Mouse (Mus musculus): ENCODE measurements around the gene Pole3. TPM values are rescaled to one million over a fixed set of nuclear protein-coding genes. Genes with fewer than 3 reads are reported as not detected.

Gene Pole3
- total and polyA plus RNA-seq, 2 experiments from 2014 or later, result 19.0 to 70.0 TPM

DNA sequence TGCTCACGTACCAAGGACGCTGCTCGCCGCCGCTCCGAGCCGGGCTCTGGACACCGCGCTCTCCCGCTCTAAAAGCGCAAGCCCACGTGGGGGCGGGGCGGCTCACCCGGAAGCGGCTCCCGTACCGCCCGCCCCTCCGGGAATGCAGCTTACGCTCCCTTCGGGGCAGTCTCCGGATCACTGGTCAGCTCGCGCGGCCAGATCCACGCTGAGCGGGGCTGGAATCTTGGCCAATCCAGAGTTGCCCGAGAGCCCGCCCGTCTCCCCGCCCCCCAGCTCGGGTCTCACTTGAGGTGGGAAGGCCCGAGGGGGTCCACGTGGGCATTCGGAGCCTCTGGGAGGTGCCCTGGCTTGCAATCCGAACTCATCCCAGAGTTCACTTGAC, 5.0 kb downstream of the Pole3 start, which contains the start of gene Alad:
Gene Alad (minus strand): TSS at position 70 of the 385 bp plus-strand sequence.
- peak; percentile 85 for ATAC-seq
- Histone ChIP-seq H3K27ac (peak within 1 kb of the TSS; percentile 79), H3K9me3 (ENCODE audit: low read length) (no peaks in the 10 kb centered on the region), H3K36me3 (ENCODE audit: insufficient read depth, low read length) (no peaks in the 10 kb centered on the region), H3K27me3 (ENCODE audit: insufficient read depth, low read length) (no peaks in the 10 kb centered on the region), H3K4me1 (ENCODE audit: insufficient read depth, low read length) (0 out of 2 replicates have a peak, but pooled peaks cover 16% of the 10 kb centered on the region), H3K4me2 (ENCODE audit: low read depth, low read length) (peak within 1 kb of the TSS; percentile 82), H3K9ac (replicated peaks; ENCODE audit: low read length) (peak within 1 kb of the TSS; percentile 76), H3K4me3 (ENCODE audit: low read length) (peak within 1 kb of the TSS; percentile 85)
- peak; percentile 89 for DNase-seq (ENCODE audit: low spot score)
- 0% methylated on average over 37 of the region's 37 CpGs for WGBS
- no peak for TF ChIP-seq CTCF (IDR thresholded peaks at IDR 0.05; ENCODE audit: low read depth)

DNA sequence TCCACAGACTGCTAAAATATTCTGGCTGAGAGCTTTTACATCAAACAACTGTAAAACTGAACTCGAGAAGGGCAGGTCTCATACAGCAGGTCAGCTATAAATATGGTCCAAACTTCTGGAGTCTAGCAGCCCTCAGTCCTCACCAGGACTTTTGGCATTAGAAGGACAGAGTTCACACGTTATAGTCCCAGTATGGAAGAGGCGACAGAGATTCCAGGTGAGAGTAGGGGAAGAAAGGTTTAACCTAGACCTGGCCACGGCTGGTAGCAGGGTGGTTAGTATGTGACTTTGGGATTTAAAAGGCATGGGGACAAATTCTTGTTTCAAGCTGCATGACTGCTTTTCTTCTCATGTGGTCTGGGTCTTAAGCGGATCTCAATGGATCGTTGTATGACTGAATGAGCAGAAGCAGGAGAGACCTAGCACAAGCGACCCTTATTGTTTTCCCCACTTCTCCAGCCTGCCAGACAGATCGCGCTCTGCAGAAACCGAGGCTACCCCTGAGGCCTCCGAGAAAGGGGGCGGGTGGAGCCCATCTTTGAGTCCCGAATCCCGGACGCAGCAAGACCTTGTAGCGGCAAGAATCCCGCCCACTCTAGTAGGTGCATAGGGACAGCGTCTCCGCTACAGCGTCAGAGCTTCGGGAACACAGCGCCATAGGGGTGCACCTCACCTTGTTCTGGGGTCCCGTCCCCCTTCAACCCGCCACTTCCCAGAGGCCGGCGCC, 5.6 kb downstream of the Pole3 start:
- Histone ChIP-seq H3K27me3 (ENCODE audit: insufficient read depth, low read length) (no peaks in the 10 kb centered on the region), H3K4me1 (ENCODE audit: insufficient read depth, low read length) (0 out of 2 replicates have a peak, but pooled peaks cover 12% of the 10 kb centered on the region), H3K9me3 (ENCODE audit: low read length) (no peaks in the 10 kb centered on the region), H3K9ac (replicated peaks; ENCODE audit: low read length) (peak overlapping the region; percentile 76), H3K4me2 (ENCODE audit: low read depth, low read length) (peak overlapping the region; percentile 82), H3K4me3 (ENCODE audit: low read length) (peak overlapping the region; percentile 85), H3K36me3 (ENCODE audit: insufficient read depth, low read length) (no peaks in the 10 kb centered on the region), H3K27ac (peak overlapping the region; percentile 79)
- DNase-seq (ENCODE audit: low spot score), result no peak
- WGBS, result 2% methylated on average over 26 of the region's 26 CpGs
- no peak for TF ChIP-seq CTCF (IDR thresholded peaks at IDR 0.05; ENCODE audit: low read depth)
- peak; percentile 77 for ATAC-seq

DNA sequence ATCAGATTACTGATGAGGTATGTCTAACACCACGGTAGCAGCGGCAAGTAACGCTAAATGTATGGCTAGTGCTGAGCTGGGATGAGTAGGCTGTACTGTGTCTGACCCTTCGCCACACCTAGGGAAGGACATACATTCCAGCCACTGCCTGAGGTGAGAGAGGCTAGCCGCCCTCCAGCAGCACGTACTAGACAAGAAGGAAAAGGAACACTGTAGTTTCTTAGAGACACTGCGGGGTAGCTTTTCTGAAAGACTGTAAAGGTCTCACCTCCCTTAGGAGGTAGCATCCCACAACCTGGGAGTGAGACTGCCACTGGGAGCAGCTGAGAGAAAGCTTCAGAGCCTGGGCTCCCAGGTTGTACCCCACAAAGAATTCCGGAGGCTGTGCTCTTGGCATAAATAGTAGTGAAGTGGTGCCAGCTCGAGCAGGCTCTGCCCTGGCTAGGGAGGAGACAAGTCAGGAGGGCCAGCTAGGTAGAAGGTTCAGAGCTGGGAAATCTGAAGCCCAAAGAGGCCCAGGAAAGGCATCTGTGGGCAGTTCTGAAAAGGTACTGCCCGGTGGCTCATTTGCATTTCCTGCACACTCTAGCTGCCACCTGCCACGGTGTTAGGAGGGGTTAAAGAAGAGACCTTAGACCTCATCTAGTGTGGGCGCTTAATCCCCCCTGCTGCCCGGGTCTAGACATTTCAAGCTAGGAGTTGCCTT, 6.3 kb downstream of the Pole3 start:
- 0 out of 2 replicates have a peak, but pooled peaks cover 9% of the 10 kb centered on the region for H3K4me1 ChIP-seq (ENCODE audit: insufficient read depth, low read length)
- peak overlapping the region; percentile 82 for H3K4me2 ChIP-seq (ENCODE audit: low read depth, low read length)
- H3K9me3 ChIP-seq (ENCODE audit: low read length), result no peaks in the 10 kb centered on the region
- no peak overlapping the region for H3K27ac ChIP-seq
- no peaks in the 10 kb centered on the region for H3K27me3 ChIP-seq (ENCODE audit: insufficient read depth, low read length)
- TF ChIP-seq CTCF (IDR thresholded peaks at IDR 0.05; ENCODE audit: low read depth), result no peak
- 52% methylated on average over 13 of the region's 13 CpGs for WGBS
- DNase-seq (ENCODE audit: low spot score) (no peak), ATAC-seq (peak; percentile 2; the same call in 1 of the 2 replicates)
- H3K36me3 ChIP-seq (ENCODE audit: insufficient read depth, low read length), result 0 out of 2 replicates have a peak, but pooled peaks cover 1% of the 10 kb centered on the region
- peak overlapping the region; percentile 76 for H3K9ac ChIP-seq (replicated peaks; ENCODE audit: low read length)
- H3K4me3 ChIP-seq (ENCODE audit: low read length), result peak overlapping the region; percentile 85

DNA sequence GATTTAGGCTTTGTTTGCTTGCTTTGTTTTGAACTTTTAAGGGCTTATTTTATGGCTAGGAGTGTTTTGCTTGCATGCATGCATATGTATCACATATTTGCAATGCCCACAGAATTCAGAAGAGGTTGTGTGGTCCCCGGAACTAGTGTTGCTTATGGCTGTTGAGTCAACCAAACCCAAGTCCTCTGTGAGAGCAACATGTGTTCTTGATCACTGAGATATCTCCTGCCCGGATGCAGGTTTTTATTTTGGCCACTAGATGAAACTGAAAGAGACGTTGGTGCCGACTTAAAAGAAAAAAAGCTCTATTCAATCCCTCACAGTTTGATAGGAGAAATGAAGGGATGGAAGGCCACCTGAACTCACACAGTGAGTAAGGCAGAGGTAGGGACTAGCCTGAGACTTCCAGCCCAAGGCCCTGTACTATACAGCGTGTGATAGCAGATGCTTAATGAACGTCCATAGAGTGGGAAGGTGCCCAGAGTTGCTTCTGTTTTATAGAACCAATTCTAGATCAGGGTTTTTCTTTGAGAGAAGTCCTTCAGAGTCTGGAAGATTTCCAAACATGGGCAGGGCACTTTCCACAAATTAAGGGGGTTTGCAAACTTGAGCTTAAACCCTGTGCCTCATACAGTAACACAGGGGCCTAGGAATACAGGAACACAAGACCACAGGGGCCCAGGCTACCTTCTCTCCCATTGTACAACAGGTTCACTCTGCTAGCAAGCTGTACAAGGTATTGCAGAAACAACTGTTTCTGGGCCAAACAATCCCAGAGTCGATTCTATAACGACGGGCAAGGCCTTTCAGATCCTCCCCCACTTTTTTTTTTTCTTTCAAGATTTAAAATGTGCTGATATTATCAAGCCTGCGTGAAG, 7.1 kb downstream of the Pole3 start:
- Histone ChIP-seq H3K4me1 (ENCODE audit: insufficient read depth, low read length) (0 out of 2 replicates have a peak, but pooled peaks cover 9% of the 10 kb centered on the region), H3K9ac (replicated peaks; ENCODE audit: low read length) (no peak overlapping the region), H3K27me3 (ENCODE audit: insufficient read depth, low read length) (no peaks in the 10 kb centered on the region), H3K4me3 (ENCODE audit: low read length) (no peak overlapping the region), H3K9me3 (ENCODE audit: low read length) (no peaks in the 10 kb centered on the region), H3K4me2 (ENCODE audit: low read depth, low read length) (0 out of 2 replicates have a peak overlapping the region, but pooled peaks have one; percentile 82), H3K36me3 (ENCODE audit: insufficient read depth, low read length) (peaks cover 9% of the 10 kb centered on the region; the same call in 1 of the 2 replicates), H3K27ac (no peak overlapping the region)
- ATAC-seq (no peak), DNase-seq (ENCODE audit: low spot score) (no peak)
- no peak for TF ChIP-seq CTCF (IDR thresholded peaks at IDR 0.05; ENCODE audit: low read depth)
- WGBS, result 78% methylated on average over 10 of the region's 10 CpGs

DNA sequence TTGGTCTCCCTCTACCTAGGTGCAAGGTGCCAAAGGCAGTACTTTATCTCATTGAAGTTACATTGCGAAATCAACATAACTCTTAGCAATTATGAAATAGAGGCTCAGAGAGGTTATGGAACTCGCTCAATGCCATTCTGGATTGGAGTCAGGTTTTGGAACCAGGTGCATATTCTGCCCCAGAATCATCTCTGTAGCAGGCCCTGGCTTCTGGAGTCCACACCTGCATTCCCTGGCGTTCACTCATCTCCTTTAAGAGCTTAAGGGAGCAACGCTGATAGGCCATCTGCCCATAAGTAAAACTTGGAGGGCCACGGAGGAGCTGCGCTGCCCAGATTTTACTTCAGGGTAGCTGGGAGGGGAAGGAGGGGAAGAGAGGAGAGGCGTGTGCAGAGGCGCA, 7.8 kb downstream of the Pole3 start:
- Histone ChIP-seq H3K4me2 (ENCODE audit: low read depth, low read length) (no peak overlapping the region), H3K27me3 (ENCODE audit: insufficient read depth, low read length) (no peaks in the 10 kb centered on the region), H3K4me1 (ENCODE audit: insufficient read depth, low read length) (0 out of 2 replicates have a peak, but pooled peaks cover 9% of the 10 kb centered on the region), H3K9ac (replicated peaks; ENCODE audit: low read length) (no peak overlapping the region), H3K9me3 (ENCODE audit: low read length) (no peaks in the 10 kb centered on the region), H3K27ac (no peak overlapping the region), H3K36me3 (ENCODE audit: insufficient read depth, low read length) (peaks cover 10% of the 10 kb centered on the region; the same call in 1 of the 2 replicates), H3K4me3 (ENCODE audit: low read length) (no peak overlapping the region)
- no peak for TF ChIP-seq CTCF (IDR thresholded peaks at IDR 0.05; ENCODE audit: low read depth)
- DNase-seq (ENCODE audit: low spot score) (no peak), ATAC-seq (no peak)
- 92% methylated on average over 8 of the region's 8 CpGs for WGBS

DNA sequence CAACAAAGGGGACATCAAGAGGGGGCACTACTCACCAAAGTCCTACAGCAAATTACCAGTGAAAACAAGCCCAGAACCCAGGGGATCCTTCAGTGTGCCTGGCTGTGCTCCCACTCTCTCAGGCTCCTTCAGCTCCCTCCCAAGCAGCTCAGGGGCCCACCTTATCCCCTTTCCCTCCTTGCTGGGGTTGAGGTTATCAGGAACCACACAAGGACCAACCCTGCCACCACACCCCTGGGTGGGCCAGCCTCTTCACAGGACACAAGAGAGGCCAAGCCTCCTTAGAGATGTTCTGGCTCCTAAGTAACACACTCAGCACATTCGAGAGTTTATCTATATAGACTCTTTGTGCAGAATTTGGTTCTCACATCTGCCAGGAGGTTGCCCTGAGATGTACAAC, 8.3 kb downstream of the Pole3 start:
- H3K4me3 ChIP-seq (ENCODE audit: low read length), result no peak overlapping the region
- ATAC-seq, result no peak
- TF ChIP-seq CTCF (IDR thresholded peaks at IDR 0.05; ENCODE audit: low read depth), result no peak
- H3K36me3 ChIP-seq (ENCODE audit: insufficient read depth, low read length), result peaks cover 15% of the 10 kb centered on the region; the same call in 1 of the 2 replicates
- no peak for DNase-seq (ENCODE audit: low spot score)
- 85% methylated on average over 1 of the region's 1 CpGs for WGBS
- H3K9me3 ChIP-seq (ENCODE audit: low read length), result no peaks in the 10 kb centered on the region
- no peak overlapping the region for H3K9ac ChIP-seq (replicated peaks; ENCODE audit: low read length)
- no peak overlapping the region for H3K4me2 ChIP-seq (ENCODE audit: low read depth, low read length)
- 0 out of 2 replicates have a peak, but pooled peaks cover 9% of the 10 kb centered on the region for H3K4me1 ChIP-seq (ENCODE audit: insufficient read depth, low read length)
- H3K27me3 ChIP-seq (ENCODE audit: insufficient read depth, low read length), result no peaks in the 10 kb centered on the region
- 0 out of 2 replicates have a peak overlapping the region, but pooled peaks have one; percentile 20 for H3K27ac ChIP-seq
